Mouse (Mus musculus) liver, embryonic 11.5 days (tissue): ENCODE measurements at regions not wholly inside any gene's neighbourhood (a gene's known extent, or its start where the extent isn't known, plus 50 kb on each side); places are given as distances from the start of the nearest gene placed in this dataset.

Experiments used
- ATAC-seq: fragments of 200-750 bp; cut with Nextera tagmentation; replicated peaks from 2 replicates; pipeline ENCODE4 v1.8.0; 2017; ENCODE audit warnings: moderate number of reproducible peaks, mild to moderate bottlenecking, moderate TSS enrichment, moderate library complexity; ENCODE audit not compliant: low FRiP score
- DNase-seq: peaks from one replicate; pipeline ENCODE4 v3.0.0-alpha.2; 2017; ENCODE audit warnings: low spot score
- H3K27ac ChIP-seq: fragments of 300-500 bp; sonication (generic); 2 replicates; pipeline ENCODE4 v1.5.1; 2014; ENCODE audit warnings: mild to moderate bottlenecking, low read depth, low read length, control low read depth
- H3K27me3 ChIP-seq: fragments of 300-500 bp; sonication (generic); replicated peaks from 2 replicates; pipeline ENCODE4 v1.6.1; 2014; ENCODE audit warnings: low read length, mixed read lengths; ENCODE audit not compliant: control insufficient read depth, insufficient read depth
- H3K36me3 ChIP-seq: fragments of 300-500 bp; sonication (generic); 2 replicates; pipeline ENCODE4 v1.6.1; 2014; ENCODE audit warnings: mild to moderate bottlenecking, low read length, moderate library complexity, mixed read lengths; ENCODE audit not compliant: control insufficient read depth, insufficient read depth
- H3K4me1 ChIP-seq: fragments of 300-500 bp; sonication (generic); replicated peaks from 2 replicates; pipeline ENCODE4 v1.6.1; 2014; ENCODE audit warnings: low read length, mixed read lengths; ENCODE audit not compliant: control insufficient read depth, insufficient read depth
- H3K4me2 ChIP-seq: fragments of 300-500 bp; sonication (generic); 2 replicates; pipeline ENCODE4 v1.6.1; 2014; ENCODE audit warnings: mild to moderate bottlenecking, control low read depth, moderate library complexity
- H3K4me3 ChIP-seq: fragments of 300-500 bp; sonication (generic); 2 replicates; pipeline ENCODE4 v1.5.1; 2014; ENCODE audit warnings: low read depth, low read length, control low read depth
- H3K9ac ChIP-seq: fragments of 300-500 bp; sonication (generic); 2 replicates; pipeline ENCODE4 v1.6.1; 2014; ENCODE audit warnings: low read depth, low read length, control low read depth
- H3K9me3 ChIP-seq: fragments of 300-500 bp; sonication (generic); 2 replicates; pipeline ENCODE4 v1.6.1; 2016; ENCODE audit warnings: low read length, inconsistent platforms, mixed read lengths; ENCODE audit not compliant: control insufficient read depth
- WGBS: fragments of 180-500 bp; shearing (Covaris S2); extraction: QIAGEN DNeasy Blood & Tissue Kit; methylation state at CpG from one replicate; pipeline ENCODE4 v1.1.7; 2014; 5-methylcytosine and 5-hydroxymethylcytosine counted together

DNA sequence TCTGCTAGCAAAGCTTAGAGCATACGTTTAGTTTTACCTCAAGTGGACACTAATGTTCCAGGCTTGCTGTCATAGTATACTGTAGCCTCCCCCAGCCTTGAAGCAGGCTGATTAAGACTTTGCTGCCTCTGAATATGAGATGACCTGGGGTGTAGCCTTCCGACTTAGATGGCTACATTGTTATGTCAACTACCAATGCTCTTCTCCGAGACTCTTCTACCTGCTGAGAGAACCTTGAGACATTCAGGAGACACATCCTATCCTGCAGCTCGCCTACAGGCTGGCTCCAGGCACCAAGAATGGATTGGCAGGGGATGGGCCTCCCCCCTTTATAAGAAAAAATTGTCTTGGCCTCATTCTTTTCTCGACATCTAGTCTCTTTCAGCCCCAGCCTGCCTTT lies 379.0 kb upstream of the Ptger4 start:
- Histone ChIP-seq H3K4me2 (no peak overlapping the region), H3K9me3 (no peaks in the 10 kb centered on the region), H3K27ac (no peak overlapping the region), H3K4me1 (no peaks in the 10 kb centered on the region), H3K4me3 (no peak overlapping the region), H3K9ac (no peak overlapping the region), H3K36me3 (no peaks in the 10 kb centered on the region), H3K27me3 (no peaks in the 10 kb centered on the region)
- WGBS: 74% methylated on average over 5 of the region's 5 CpGs
- ATAC-seq (no peak), DNase-seq (no peak)

- no peaks in the 10 kb centered on the region for H3K36me3 ChIP-seq
- H3K27me3 ChIP-seq: no peaks in the 10 kb centered on the region
- no peak for ATAC-seq
- no peaks in the 10 kb centered on the region for H3K4me1 ChIP-seq
- WGBS: 72% methylated on average over 2 of the region's 2 CpGs
- H3K4me2 ChIP-seq: no peak overlapping the region
- H3K4me3 ChIP-seq: no peak overlapping the region
- no peak for DNase-seq
- no peak overlapping the region for H3K9ac ChIP-seq
- H3K9me3 ChIP-seq: no peaks in the 10 kb centered on the region
- no peak overlapping the region for H3K27ac ChIP-seq
Measured at GRCm38 (mm10) chr15:5625367-5625766, 381.4 kb upstream of the Ptger4 start.

DNA sequence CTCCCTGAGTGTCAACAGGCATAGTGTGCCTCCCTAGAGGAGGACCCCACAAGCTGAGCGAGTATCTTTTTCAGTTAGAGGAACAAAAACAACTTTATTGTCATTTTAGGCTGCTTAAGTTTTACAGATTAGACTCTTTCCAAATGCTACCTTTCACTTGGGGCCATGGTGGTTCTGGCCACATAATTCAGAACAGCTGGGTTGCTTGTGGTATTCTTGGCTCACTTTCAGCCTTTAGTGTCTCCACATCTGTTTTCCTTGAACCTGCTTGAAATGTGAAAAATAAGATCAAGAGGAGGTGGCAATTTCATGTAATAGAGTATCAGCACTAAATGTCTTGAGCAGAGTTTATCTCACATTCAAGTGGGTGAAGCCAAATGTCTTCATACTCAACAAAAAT lies 402.7 kb upstream of the Ptger4 start:
- Histone ChIP-seq H3K27me3 (no peaks in the 10 kb centered on the region), H3K9me3 (no peaks in the 10 kb centered on the region)
- 52% methylated on average over 1 of the region's 1 CpGs for WGBS

GRCm38 (mm10) chr15:5658796-5659195 lies 414.8 kb upstream of the Ptger4 start:
- Histone ChIP-seq H3K9me3 (no peaks in the 10 kb centered on the region), H3K4me3 (no peak overlapping the region), H3K9ac (no peak overlapping the region), H3K27me3 (no peaks in the 10 kb centered on the region), H3K27ac (no peak overlapping the region), H3K4me1 (no peaks in the 10 kb centered on the region), H3K4me2 (no peak overlapping the region), H3K36me3 (no peaks in the 10 kb centered on the region)
- WGBS: 49% methylated on average over 6 of the region's 6 CpGs
- DNase-seq (no peak), ATAC-seq (peak; percentile 100)

More for the DNA sequence above, 402.7 kb upstream of the Ptger4 start:
- ATAC-seq (no peak), DNase-seq (no peak)
- Histone ChIP-seq H3K9ac (no peak overlapping the region), H3K4me2 (no peak overlapping the region), H3K4me3 (no peak overlapping the region), H3K27ac (no peak overlapping the region), H3K36me3 (no peaks in the 10 kb centered on the region), H3K4me1 (no peaks in the 10 kb centered on the region)

GRCm38 (mm10) chr15:5660819-5661218 lies 416.8 kb upstream of the Ptger4 start:
- DNase-seq (no peak), ATAC-seq (no peak)
- Histone ChIP-seq H3K27ac (no peak overlapping the region), H3K4me1 (no peaks in the 10 kb centered on the region), H3K9me3 (no peaks in the 10 kb centered on the region), H3K9ac (no peak overlapping the region), H3K27me3 (no peaks in the 10 kb centered on the region), H3K4me3 (no peak overlapping the region), H3K36me3 (no peaks in the 10 kb centered on the region), H3K4me2 (no peak overlapping the region)
- WGBS: 53% methylated on average over 3 of the region's 3 CpGs

GRCm38 (mm10) chr15:5671781-5672180 lies 427.8 kb upstream of the Ptger4 start:
- Histone ChIP-seq H3K27me3 (no peaks in the 10 kb centered on the region), H3K36me3 (no peaks in the 10 kb centered on the region), H3K27ac (no peak overlapping the region), H3K4me1 (no peaks in the 10 kb centered on the region), H3K9ac (no peak overlapping the region), H3K9me3 (no peaks in the 10 kb centered on the region), H3K4me3 (no peak overlapping the region), H3K4me2 (no peak overlapping the region)
- DNase-seq: no peak
- ATAC-seq: no peak

DNA sequence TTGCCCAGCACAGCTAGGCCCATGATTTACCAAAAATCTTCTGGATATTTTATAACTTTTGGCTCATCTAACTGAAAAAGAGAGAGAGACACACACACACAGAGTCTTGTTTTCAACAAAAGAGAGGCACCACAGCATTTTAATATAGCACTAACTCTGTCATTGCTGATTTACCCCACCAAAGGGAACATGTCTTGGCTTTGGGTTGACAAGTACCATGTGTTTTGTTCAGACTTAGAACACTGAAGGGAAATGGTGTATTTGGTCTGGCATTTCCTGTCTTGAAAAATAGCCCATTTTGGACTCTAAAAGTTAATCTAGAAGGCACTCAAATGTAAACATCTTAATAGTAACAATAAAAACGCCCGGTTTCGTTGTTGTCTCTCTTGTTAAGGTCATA lies 432.7 kb upstream of the Ptger4 start:
- Histone ChIP-seq H3K4me3 (no peak overlapping the region), H3K9me3 (no peaks in the 10 kb centered on the region), H3K4me1 (no peaks in the 10 kb centered on the region), H3K9ac (no peak overlapping the region), H3K27me3 (no peaks in the 10 kb centered on the region), H3K36me3 (no peaks in the 10 kb centered on the region), H3K27ac (no peak overlapping the region), H3K4me2 (no peak overlapping the region)
- no peak for DNase-seq
- ATAC-seq: no peak
- 72% methylated on average over 3 of the region's 3 CpGs for WGBS

GRCm38 (mm10) chr15:5693810-5694209 lies 449.8 kb upstream of the Ptger4 start:
- no peaks in the 10 kb centered on the region for H3K27me3 ChIP-seq
- no peaks in the 10 kb centered on the region for H3K36me3 ChIP-seq
- no peak overlapping the region for H3K27ac ChIP-seq
- H3K4me3 ChIP-seq: no peak overlapping the region
- DNase-seq: no peak
- no peaks in the 10 kb centered on the region for H3K9me3 ChIP-seq
- ATAC-seq: no peak
- no peaks in the 10 kb centered on the region for H3K4me1 ChIP-seq
- no peak overlapping the region for H3K4me2 ChIP-seq
- 78% methylated on average over 1 of the region's 1 CpGs for WGBS
- H3K9ac ChIP-seq: no peak overlapping the region

GRCm38 (mm10) chr15:5695015-5695414 lies 451.0 kb upstream of the Ptger4 start:
- ATAC-seq (no peak), DNase-seq (no peak)
- Histone ChIP-seq H3K4me2 (no peak overlapping the region), H3K4me1 (no peaks in the 10 kb centered on the region), H3K27ac (no peak overlapping the region), H3K9ac (no peak overlapping the region), H3K4me3 (no peak overlapping the region), H3K9me3 (no peaks in the 10 kb centered on the region), H3K36me3 (no peaks in the 10 kb centered on the region), H3K27me3 (no peaks in the 10 kb centered on the region)
- 69% methylated on average over 3 of the region's 3 CpGs for WGBS
